Mouse (Mus musculus) right cerebral cortex, adult 2 months (tissue): ENCODE measurements at regions not wholly inside any gene's neighbourhood (a gene's known extent, or its start where the extent isn't known, plus 50 kb on each side); places are given as distances from the start of the nearest gene placed in this dataset.

Experiments
- DNase-seq, 2 experiments: peaks; one replicate each; pipeline ENCODE4 v3.0.0; 2021 to 2022; ENCODE audit warnings: low spot score in 2 of 2

DNA sequence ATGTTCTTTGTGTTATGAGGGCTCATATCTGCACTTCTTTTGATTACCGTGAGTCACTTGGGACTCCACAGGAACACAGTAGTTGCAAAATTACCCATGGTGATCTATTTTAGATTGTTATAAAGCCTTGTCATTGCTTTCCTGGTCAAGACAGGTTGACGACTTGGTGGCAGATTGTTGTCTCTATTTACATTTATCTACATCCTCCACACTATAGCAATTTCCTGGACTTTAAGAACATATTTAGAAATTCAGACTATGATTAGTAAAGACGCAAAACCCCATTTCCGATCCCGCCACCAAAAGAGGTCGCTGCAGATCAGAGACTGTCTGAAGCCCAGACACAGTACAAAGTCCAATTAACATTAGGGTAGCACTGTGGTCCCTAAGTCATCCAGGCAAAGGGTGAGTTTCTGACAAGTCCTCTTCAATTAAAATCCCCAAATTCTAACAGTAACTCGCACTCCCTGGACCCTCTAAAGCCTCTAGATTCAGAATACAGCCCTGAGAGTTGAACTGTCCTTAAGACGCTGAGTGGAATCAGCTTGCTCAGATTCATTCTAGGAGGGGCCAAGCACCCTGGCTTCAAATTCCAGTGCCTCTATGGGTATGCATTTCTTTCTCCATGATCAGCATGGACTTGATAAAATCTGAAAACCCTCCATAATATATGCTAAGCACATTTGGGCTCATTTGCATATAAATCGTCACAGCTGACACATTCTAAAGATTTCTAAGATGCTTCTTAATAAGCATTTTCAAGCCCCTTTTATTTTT, 461.9 kb upstream of the BC052040 start:
- DNase-seq: no peak

DNA sequence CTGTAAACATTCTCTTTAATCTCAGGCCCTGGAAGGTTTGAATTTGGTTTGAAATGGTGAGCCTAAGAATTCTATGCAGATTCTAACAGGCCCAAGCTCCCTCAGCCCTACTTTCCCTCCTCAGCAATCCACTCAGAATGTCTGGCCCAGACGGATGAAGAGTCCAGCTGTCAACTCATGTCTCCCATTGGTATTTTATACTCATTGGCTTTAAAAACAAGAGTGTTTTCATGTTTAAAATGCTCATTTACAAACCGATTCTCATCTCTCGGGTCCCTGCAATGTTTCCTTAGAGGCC, 461.4 kb upstream of the BC052040 start:
- DNase-seq: no peak

DNA sequence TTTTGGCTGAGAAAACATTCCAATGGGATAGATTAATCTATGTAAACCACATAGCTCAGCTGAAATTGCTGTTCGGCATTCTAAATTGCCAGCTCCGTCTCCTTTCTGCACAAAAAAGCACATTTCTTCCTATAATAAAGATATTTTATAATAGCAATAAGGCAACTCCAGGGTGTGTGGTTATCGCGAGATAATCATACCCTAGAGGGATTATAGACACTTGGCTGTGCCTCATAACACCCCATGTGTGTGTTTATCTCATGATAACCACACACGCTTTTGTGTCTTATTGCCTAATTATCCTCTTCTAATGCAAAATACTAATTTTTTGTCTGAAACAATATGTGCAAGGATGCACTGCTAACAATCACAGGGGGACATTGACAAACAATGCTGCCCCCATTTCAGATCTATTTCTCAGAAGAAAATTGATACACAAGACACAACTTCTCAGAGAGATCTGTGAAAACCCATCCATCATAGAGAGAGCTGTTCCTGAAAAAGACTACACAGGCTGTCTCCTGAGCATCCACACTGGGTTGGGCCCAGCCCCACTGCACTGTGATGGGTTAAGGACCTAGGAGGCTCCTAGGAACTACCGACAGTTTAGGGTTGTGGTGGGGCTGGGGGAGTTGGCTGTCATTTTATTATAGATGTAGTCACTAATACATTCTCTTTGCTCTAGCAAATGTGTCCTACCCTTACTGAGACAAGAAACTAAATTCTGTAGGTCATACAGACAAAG, 454.7 kb upstream of the BC052040 start:
- no peak for DNase-seq

DNA sequence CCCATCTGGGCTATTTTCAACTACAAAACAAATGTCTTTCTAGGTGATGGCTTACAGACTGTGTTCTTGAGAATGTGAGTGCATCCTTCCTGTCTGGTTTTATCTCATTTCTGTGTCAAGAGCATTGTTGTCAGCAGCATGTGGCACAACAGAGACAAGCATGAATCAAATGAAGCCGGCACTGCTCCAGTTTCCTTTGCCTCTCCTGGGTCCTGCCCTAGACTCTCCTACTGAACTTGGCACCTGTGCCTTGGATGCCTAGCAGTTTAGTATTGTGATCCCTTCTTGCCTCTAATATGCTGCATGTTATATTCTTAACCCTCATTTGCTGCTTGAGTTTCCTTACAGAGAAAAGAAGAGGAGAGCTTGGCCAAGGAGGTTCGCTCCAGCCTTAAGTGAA, 449.8 kb upstream of the BC052040 start:
- DNase-seq: no peak

DNA sequence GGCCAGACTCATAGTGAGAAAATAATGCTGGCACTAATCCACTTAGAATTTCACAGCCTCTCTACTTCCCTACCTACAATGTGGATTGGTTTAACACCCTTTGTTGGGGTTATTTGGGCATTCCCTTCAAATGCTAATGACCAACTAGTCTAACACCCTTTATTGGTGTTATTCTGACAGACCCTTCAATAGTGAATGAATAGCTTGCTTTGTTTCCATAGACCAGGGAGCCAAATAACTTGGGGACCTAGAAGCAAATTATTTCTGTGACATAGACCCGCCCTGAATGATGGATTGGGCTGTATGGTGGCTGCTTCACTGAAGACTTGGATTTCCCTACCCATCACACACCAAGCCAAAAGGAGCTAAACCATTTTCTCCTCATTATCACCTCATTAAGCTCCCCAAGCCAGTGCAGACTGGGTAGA, 449.3 kb upstream of the BC052040 start:
- DNase-seq: no peak

DNA sequence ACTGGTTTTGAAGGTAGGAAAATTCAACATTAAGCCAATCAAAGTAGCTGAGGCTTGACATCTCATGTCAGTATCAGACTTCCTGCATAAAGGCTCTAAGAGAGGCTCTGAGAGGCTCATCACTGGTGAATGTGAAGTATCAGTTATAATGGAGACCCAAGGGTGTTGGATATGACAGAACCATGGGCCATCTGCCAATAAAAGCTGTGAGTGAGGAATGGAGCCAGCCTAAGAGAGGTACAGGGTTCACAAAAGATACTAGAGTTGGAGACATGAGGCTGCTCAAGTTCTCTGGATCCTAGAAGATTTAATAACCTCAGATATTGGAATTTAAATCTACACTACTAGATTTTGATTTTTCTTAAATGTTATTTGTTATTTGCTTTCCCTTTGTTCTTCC, 440.1 kb upstream of the BC052040 start:
- no peak for DNase-seq

DNA sequence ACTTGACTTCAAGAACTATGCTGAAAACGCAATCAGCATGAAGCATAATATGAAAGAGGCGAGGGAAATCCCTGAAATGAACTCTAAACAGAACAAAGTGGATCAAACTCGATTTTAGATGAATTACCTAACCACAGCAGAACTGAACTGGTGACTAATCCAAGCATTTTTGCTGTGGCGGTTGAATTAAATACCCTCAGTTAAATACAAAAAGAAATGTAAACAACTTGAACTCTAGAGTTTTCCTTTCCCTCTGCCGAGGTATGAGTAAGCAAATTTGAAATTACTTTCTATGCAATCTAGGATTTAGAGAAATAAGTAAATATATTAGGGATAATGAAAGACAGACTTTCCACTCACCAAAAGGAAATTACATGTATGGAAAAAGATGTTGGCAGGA, 409.4 kb upstream of the BC052040 start:
- DNase-seq: no peak

DNA sequence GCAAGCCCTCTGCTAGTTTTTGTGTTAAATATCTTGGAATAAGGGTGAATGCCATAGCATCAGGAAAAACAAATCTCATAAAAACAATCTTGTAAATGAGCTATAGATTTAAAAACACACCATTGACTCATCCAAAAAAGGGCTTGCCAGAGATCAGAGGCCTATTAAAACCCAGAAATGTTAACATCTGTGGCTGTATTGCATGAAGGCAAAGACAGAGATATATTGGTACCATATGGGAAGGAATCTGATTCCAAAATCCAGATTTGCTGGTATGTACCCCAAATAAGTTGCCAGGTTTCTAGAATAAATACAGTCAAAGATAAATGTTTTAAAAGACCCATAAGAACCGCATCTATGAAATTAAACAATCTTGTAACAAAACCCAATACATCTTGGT, 404.4 kb upstream of the BC052040 start:
- no peak for DNase-seq

DNA sequence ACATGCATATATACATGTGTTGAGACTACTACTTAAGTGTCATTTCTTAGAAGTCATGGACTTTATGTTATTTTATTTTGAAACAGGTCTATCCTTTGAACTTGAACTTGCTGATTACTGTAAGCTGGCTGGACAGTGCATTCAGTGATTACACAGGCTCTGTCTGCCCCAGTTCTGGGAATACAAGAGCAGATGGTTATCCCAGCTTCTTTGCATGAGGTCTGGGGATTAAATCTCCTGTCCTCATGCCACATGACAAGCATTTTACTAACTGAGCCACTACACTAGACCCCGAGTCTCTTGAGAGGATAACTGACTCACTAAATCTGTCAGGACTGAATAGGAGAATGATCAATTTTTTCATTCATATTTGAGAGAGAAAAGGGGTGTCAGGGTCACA, 403.6 kb upstream of the BC052040 start:
- DNase-seq: no peak

DNA sequence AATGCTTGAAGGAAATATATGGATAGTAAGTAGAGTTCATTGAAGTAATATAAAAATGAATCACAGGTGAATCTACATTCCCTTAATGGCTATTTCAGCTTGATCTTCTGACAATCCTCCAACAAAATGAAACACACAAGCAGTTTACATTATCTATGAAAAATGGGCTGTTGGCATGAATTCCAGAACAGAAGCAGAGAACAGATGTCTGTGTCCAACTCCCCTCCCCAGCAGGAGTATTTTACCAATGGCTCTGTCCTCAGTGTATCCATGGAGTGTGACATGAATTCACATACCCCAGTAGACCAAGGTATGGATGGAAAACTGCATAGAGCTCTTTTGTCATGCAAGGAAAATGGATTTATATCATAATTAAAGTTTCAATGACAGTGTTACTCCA, 370.3 kb upstream of the BC052040 start:
- DNase-seq: no peak

DNA sequence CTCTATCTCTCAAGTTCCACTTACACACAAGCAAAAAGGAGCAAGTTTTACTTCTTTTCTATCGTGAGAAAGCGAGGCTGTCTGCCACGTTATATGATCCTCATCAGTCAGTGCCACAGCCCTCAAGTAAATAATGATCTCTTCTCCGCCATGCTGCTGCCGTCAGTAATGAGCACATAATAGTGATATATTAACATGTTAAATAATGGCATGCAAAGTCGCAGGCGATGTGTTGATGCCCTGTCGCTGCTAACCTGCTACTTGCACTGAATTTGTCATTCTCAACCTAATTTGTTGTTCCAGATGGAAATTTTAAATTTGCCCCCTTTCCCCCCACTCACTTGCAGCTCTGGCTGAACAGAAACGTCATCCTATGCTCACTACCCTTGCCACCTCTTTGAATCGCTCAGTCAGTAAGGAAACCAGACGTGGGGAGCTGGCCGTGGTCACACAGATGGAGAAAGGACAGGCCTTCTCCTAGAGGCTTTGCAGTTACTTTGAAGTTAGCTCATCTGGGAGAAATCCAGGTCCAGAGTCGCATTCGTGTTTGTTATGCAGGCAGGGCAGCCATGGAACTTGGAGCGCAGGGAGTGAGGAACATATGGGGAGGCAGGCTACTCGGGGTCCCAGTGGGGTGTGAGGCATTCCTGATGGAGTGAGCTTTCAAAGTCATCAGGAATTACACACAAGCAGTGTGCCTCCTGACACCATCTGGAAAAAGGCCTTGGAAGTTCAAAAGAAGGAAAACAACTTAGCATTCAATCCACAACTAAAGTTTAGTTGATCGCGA, 368.1 kb upstream of the BC052040 start:
- DNase-seq: no peak

DNA sequence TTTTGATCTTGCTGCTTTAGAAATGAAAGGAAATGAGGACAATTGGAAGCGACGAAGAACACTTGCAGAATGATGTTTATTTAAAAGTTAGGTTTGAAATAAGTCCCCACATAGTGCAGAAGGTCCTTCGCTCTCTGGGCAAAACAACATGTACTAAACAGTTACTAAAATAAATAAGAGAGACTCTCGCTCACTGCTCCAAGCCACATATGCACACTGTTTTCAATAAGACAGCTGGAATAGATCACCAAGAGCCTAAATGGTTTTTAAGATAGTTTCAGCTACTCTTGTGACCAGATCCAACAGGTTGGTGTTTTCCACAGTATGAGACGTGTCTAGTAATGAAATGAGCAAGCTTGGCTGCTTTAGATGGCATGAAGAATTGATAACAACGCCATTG, 367.2 kb upstream of the BC052040 start:
- no peak for DNase-seq

DNA sequence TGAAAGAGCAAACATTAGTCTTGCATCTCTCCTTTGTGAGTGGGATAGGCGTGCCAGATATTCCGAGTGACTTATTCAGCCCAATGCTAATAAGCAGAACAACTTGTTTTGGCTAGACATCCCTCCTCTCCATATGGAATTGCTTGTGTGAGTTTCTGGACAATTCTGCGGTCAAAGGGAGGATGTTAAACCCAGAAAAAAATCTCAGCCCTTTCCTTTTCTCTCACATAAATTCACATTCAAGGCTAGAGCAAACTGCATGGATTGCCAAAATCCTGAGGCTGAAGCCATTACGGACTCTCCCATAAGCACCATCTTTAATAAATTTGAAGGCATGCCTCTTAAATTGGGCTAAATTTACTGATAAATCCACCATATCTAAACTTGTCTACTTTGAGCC, 351.5 kb upstream of the BC052040 start:
- DNase-seq: no peak

DNA sequence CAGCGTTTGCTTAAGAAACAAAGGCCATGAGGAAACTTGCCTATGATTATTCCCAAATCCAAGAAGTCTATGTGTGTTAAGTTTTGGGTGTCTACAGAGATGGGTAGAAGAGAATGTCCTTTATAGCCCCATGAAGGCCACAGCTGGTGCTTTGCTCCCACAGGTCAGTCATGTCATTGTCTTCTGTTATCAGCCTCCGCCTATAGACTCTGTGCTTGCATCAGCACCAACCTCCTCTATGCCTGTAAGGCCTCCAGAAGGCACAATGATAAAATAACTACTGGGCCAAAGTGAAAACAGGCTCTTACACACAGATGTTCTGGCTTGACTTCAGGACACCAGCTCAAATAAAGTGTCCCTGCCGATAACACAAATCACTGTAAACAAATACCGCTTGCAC, 333.8 kb upstream of the BC052040 start:
- DNase-seq: no peak

DNA sequence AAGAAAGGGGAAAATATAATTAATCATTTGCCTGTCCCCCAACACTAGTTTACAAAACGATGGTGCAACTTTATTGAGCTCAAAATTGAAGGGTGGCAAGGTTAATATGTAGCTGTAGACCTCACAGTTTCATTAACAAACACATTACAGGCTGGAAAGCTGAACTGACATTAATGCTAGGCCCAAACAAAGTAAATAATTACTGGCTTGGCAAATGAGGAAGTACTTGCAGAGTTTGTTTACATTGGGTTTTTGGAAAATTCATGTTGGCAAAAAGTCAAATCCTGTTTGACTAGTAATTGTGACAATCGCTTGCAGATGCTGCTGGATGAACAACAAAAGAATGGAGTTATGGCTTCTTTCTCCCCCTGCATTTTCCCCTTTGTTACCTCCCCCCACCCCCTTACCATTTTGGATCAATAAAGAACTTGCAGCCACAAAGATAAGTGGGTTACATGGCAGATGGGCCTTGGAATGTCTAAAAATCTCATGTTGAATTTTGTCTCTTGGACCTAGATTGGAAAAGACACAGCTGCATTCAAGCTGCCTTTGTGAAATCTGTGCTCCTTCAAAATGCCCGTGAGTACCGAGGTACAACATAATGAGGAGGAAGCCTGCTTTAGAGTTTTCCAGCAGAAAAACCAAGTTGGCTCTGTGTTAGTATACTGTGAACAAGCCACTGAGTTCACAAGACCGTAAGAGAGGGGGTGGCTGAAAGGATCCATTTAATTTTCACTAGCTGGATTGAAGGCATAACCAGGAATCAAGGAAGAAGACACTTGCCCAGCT, 331.3 kb upstream of the BC052040 start:
- no peak for DNase-seq

DNA sequence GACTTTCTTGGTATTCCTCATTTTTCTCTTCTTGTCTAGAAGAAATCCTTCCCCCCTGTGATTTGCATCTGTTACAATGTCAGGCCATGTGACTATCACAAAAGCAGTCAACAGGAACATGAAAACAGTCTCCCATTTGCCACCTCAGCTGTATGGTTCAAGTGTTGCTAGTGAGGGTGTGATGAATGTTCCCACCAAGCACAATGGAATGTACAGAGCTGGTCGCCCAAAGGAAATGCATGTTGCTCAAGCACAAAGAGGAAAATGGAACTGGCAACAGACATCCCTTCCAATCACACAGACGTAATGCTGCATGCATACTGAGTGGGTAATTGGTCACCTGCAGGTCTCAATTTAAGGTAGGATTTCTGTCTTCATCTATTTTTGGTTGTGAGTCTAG, 324.1 kb upstream of the BC052040 start:
- no peak for DNase-seq

DNA sequence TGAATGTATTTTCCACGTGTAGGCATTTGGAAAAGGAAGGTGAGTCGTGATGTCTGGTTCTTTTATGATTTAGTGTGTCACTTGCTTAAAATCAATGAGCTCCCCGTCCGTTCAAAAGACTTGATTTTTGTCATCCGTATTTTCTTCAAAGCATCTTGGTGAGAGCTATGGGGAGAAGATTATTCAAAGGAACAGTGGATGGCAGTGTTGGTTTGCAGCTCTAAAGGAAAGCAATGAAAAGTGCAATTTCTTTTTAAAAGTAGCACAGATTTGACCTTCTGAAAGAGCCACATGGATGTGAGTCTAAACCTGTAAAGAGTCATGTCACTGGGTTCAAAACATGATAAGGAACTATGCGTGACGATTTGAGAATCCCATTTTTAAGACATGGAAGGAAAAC, 313.3 kb upstream of the BC052040 start:
- DNase-seq: no peak

DNA sequence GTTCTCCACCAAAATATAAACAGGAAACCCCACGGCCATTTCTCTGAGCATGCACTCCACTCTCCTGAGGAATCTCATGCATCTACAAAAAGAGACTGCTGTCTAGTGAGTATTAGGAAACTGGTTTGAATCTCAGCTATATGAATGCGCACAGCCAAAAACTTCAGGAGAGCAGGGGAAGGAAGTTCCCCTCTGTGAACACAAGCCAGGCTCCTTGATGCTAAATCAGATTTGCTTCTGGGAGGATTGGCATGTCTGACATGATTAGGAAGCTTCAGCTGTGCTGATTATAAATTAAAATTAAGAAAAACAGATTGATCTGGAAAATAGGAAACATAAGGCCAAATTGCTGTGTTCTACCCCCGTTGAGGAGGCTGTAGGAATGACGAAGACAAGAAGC, 304.1 kb upstream of the BC052040 start:
- DNase-seq: no peak

DNA sequence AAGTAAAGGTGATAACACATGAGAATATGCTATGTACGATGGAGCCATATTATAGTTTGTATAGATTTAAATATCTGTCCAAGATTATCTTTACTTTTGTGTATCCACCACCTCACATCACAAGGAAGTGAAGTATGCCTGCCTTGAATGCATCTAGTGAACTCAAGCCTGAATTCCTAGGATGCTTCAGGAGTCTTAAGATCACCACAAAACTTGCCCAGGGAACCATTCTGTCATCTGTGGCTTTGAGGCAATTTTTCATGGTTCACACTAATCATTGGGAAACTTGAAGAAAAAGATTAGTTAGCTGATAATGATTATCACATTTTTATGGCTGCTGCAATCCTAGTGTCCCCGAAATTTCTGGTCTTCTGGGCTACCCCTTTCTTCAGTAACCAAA, 288.5 kb upstream of the BC052040 start:
- no peak for DNase-seq

DNA sequence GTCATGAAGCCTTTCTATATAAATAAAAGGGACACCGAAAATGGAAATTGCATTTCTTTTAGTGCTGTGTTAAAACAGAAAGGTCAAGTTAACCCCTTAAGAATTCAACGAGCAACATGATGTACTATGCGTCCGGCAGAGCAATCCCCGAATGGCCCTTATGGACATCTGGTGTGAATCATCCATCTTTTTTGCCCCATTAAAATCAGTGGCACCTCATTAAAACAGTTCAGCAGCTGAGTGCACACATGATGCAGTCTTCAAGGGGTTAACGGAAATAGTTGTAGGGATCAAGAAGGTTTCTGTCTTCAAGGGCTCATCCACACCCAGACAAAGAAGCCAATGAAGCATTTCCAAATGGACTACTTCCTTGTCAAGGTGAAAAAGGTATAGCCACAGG, 284.1 kb upstream of the BC052040 start:
- no peak for DNase-seq

DNA sequence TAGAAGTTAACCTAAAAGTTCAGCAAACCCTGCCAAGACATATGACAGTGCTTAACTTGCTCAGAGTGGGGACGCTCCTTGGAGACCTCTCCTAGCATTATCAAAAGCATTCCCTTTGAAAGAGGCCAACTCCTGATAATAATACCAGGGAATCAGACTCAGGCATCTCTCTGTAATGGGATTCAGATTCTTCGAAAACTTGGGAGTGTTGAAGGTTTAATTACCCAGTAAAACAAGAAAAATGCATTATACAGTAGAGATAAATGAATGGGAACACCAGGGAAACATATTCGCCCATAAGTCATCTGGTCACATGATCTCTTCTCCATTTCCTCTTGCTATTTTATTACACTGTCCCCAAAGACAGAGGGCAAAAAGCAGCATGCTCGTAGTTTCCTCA, 274.3 kb upstream of the BC052040 start:
- DNase-seq: no peak
